Mouse (Mus musculus): ENCODE measurements around the gene Adad1.

Gene Adad1

GRCm38 (mm10) chr3:37169283-37169682, 106.0 kb downstream of the Adad1 start:
- no peak for DNase-seq (ENCODE audit: low spot score in 2 of 2)
